Comparison of ENCODE assay signal across 7 mouse cellular contexts in the genomic region with DNA sequence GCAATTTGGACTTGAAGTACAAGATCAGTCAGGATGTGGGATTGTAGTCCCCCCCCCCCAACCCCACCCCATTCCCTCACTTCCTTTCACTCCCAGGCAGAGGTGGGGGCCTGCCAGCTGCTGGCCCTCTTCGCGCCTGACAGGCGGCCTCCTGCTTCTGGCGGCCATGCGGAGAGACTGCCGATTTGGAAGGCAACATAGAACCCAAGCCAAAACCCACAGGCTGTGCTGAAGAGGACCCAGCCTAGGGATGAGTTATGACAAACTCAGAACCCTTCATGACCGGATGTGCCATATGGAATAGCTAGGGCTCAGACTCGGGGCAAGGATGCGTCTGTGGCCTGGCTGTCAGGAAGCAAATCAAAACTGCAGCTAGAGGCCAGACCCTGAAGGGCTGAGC.
DNase-seq lines count a peak whose midpoint lies in the region; ATAC-seq and TF ChIP-seq lines count a peak whose summit lies in the region.

No protein-coding gene starts in this region.

- peaks cover 20% of the 10 kb centered on the region for H3K4me1 ChIP-seq in heart, postnatal 0 days (ENCODE audit: control insufficient read depth, insufficient read depth)
- 0 out of 2 replicates have a peak, but pooled peaks cover 6% of the 10 kb centered on the region for H3K4me1 ChIP-seq in heart, embryonic 11.5 days (ENCODE audit: control insufficient read depth, insufficient read depth, low read length)

- CTCF ChIA-PET in Patski (lab: Charles Lee): interaction anchor here (0.9 to 1.4 kb wide), 2 partner anchors 21 to 381 kb away, joined by 3 read pairs; no protein-coding TSS in a partner anchor

- no peak overlapping the region for H3K27ac ChIP-seq in heart, postnatal 0 days (ENCODE audit: low read depth)
- no peak overlapping the region for H3K27ac ChIP-seq in heart, embryonic 11.5 days (ENCODE audit: low read depth, low read length)

- no peak for TF ChIP-seq EP300 in heart, postnatal 0 days (IDR thresholded peaks at IDR 0.05; ENCODE audit: low read depth)

- POLR2A ChIA-PET in Patski (lab: Charles Lee): no interaction called here

- no peak for DNase-seq in heart, postnatal 0 days (ENCODE audit: low spot score)
- DNase-seq in 3134 (ENCODE audit: extremely low read depth, insufficient read length, low spot score) (peak; percentile 24), Patski (ENCODE audit: low read depth, low spot score) (peak; percentile 38)
- peak; percentile 33 for DNase-seq in kidney, adult 9 months
- no peak for DNase-seq in layer of hippocampus, adult 9-11 months

- H3K27me3 ChIP-seq in heart, postnatal 0 days (ENCODE audit: control insufficient read depth, insufficient read depth, low read length): no peaks in the 10 kb centered on the region
- no peaks in the 10 kb centered on the region for H3K27me3 ChIP-seq in heart, embryonic 11.5 days (ENCODE audit: control insufficient read depth, insufficient read depth, low read length)
- H3K27me3 ChIP-seq in Patski: no peaks in the 10 kb centered on the region

- no peak overlapping the region for H3K4me2 ChIP-seq in heart, postnatal 0 days (ENCODE audit: low read depth, low read length)
- H3K4me2 ChIP-seq in heart, embryonic 11.5 days: no peak overlapping the region

- in situ Hi-C loops in Patski (cut with MboI; ENCODE audit: low pct_unique_long_range_greater_than_20kb): no loop called here

- H3K9me3 ChIP-seq in heart, postnatal 0 days (replicated peaks; ENCODE audit: control insufficient read depth, low read length): no peaks in the 10 kb centered on the region
- no peaks in the 10 kb centered on the region for H3K9me3 ChIP-seq in heart, embryonic 11.5 days (replicated peaks; ENCODE audit: control insufficient read depth, low read length)

- peak; percentile 16; the same call in 1 of the 2 replicates for ATAC-seq in heart, postnatal 0 days (ENCODE audit: insufficient read depth, low read depth)
- ATAC-seq in heart, embryonic 11.5 days (replicated peaks; ENCODE audit: insufficient number of reproducible peaks, low FRiP score, low TSS enrichment): no peak
- ATAC-seq in Patski: no peak
- ATAC-seq in megakaryocyte, adult 5-6 weeks (ENCODE audit: poor library complexity, severe bottlenecking): no peak

- 74% methylated on average over 9 of the region's 9 CpGs for WGBS in heart, postnatal 0 days
- WGBS in heart, embryonic 11.5 days (ENCODE audit: insufficient replicate concordance): 87% methylated on average over 9 of the region's 9 CpGs

- no peak for TF ChIP-seq CTCF in heart, postnatal 0 days (IDR thresholded peaks at IDR 0.05; ENCODE audit: low read depth)
- no peak for TF ChIP-seq CTCF in Patski (IDR thresholded peaks at IDR 0.05)

- H3K4me3 ChIP-seq in heart, postnatal 0 days (ENCODE audit: low read depth, low read length): no peak overlapping the region
- no peak overlapping the region for H3K4me3 ChIP-seq in heart, embryonic 11.5 days (ENCODE audit: low read depth, low read length)

- H3K36me3 ChIP-seq in heart, postnatal 0 days (replicated peaks; ENCODE audit: control insufficient read depth, insufficient read depth, low read length): 0 out of 2 replicates have a peak, but pooled peaks cover 20% of the 10 kb centered on the region
- no peaks in the 10 kb centered on the region for H3K36me3 ChIP-seq in heart, embryonic 11.5 days (ENCODE audit: control insufficient read depth, insufficient read depth, low read length)

- no peak overlapping the region for H3K9ac ChIP-seq in heart, postnatal 0 days (replicated peaks; ENCODE audit: low read depth, low read length)
- H3K9ac ChIP-seq in heart, embryonic 11.5 days (ENCODE audit: low read depth, low read length): no peak overlapping the region

Comparison
In these comparisons a context has a peak if more than half of its experiments do, and no peak if none do; other contexts are left out.
1. DNase-seq: peak in 3134 (single experiment), Patski (single experiment) and kidney, adult 9 months (single experiment); none in heart, postnatal 0 days (single experiment) and layer of hippocampus, adult 9-11 months (single experiment).